Mouse (Mus musculus): ENCODE data around the gene G430095P16Rik. TPM values are rescaled to one million over a fixed set of nuclear protein-coding genes. Genes with fewer than 3 reads are reported as not detected.

Gene G430095P16Rik
- polyA plus RNA-seq, 1 experiment: 19.7 TPM

DNA sequence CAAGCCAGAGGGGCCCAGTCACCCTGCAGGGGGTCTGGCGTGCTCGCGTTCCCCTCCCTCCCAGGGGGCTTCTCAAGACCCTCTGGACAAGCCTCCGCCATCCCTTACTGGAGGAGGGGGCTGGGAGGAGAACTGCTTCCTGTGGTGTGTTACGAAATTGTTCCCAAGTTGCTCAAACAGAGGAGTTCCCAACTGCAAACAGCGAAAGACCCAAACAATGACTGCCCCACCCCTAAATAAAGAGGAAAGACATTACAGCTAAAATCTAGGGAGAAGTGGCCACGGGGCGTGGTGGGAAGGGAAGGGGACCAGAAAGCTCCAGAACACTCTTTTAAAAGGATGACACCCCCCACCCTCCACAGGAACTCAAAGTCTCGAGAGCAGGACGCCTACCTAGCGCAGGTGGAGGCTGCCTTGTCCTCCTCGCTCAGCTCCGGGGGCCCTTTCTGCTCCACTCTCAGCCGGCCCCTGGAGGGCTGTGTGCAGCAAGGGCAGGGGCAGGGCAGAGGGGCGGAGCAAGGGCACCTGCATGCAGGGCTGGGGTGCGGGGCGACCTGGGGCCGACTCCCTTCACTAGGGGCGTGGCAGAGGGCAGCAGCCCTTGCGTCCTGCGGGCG is 15.4 kb upstream of the G430095P16Rik start:
- H3K4me1 ChIP-seq: peaks cover 80% of the 10 kb centered on the region

DNA sequence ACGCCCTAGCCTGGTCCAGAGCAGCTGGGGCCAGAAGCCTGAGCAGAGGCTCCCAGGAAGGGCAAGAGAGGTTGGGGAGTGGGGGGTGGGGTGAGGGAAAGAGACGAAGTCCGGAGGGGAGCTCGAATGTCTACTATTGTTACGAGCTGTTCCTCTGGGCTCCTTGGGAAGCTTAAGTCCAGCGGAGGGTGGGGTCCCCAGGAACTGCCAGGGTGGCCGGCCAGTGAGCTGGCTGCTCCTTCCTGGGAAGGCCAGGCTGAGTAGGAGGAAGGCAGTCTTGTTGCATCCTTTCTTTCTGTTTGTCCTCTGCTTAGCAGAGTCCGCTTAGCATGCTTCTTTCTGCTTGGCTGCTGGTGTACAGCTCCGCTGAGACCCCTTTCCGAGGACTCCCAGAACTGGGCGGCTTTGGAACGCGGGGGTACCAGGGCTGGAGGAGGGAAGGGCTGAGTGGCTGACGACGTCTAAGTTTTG is 14.7 kb upstream of the G430095P16Rik start:
- Histone ChIP-seq H3K4me3 (replicated peaks) (peak overlapping the region; percentile 90), H3K27me3 (replicated peaks) (no peaks in the 10 kb centered on the region), H3K4me1 (peaks cover 79% of the 10 kb centered on the region), H3K36me3 (replicated peaks; ENCODE audit: low read length) (peaks cover 34% of the 10 kb centered on the region), H3K9me3 (no peaks in the 10 kb centered on the region)
- TF ChIP-seq FLI1 (IDR thresholded peaks at IDR 0.05; ENCODE audit: low read length): no peak
- no peak for TF ChIP-seq GATA1 (IDR thresholded peaks at IDR 0.05; ENCODE audit: borderline replicate concordance, low read length)

More for the DNA sequence above, 15.4 kb upstream of the G430095P16Rik start:
- Histone ChIP-seq H3K36me3 (replicated peaks; ENCODE audit: low read length) (peaks cover 39% of the 10 kb centered on the region), H3K27me3 (replicated peaks) (no peaks in the 10 kb centered on the region), H3K9me3 (no peaks in the 10 kb centered on the region), H3K4me3 (replicated peaks) (peak overlapping the region; percentile 90)
- TF ChIP-seq GATA1 (IDR thresholded peaks at IDR 0.05; ENCODE audit: borderline replicate concordance, low read length): no peak
- TF ChIP-seq FLI1 (IDR thresholded peaks at IDR 0.05; ENCODE audit: low read length): no peak

DNA sequence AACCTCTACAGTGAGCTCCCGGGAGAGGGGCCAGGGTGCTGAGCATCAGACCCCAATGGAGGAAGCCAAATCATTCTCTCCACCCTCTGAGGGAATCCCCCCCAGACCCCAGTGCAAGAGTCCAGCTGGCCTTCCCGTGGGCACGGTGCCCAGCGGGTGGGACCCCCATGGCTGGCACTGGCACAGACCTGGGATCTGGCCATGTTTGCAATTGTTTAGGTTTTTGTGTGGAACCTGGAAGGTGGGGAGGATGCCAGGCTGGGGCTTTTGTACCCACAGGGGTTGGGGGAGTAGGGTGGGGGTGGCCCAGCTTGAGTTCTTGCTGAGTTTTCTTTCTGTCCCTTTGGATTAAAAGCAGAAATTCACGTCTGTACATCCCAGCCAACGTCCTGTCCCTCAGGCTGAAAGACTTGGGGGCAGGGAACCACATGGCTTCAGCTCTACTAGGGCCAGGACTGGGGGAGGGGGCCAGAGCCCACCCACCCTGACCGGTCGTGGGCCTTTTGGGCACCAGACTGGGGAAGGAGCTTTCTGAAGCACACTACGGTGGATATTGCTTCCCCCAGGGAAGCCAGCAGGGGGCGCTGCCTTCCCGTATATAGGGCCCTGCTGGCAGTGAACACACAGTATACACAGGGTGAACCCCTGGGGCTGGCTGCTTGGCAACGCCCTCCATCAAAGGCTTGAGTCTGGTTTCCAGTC is 13.9 kb upstream of the G430095P16Rik start:
- Histone ChIP-seq H3K27me3 (replicated peaks) (no peaks in the 10 kb centered on the region), H3K9me3 (no peaks in the 10 kb centered on the region), H3K36me3 (replicated peaks; ENCODE audit: low read length) (peaks cover 34% of the 10 kb centered on the region), H3K4me1 (peaks cover 79% of the 10 kb centered on the region), H3K4me3 (replicated peaks) (peak overlapping the region; percentile 59)
- TF ChIP-seq FLI1 (IDR thresholded peaks at IDR 0.05; ENCODE audit: low read length) (no peak), GATA1 (IDR thresholded peaks at IDR 0.05; ENCODE audit: borderline replicate concordance, low read length) (no peak)

DNA sequence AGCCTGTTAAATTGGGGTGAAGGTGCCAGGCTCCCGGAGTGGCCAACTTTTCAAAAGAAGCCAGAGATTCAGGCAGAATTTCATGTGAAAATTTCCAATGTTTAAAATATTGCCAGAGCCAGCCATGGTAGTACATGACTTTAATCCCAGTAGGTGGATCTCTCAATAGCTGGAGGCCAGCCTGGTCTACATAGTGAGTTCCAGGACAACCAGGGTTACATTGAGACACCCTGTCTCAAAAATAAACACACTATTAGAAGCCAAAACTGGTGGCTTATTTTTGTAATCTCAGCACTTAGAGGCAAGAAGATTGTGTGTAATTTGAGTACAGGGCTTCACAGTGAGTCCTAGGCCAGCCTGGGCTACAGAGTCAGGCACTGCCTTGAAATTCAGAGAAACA is 12.9 kb upstream of the G430095P16Rik start:
- H3K27me3 ChIP-seq (replicated peaks): peaks cover 4% of the 10 kb centered on the region
- no peaks in the 10 kb centered on the region for H3K9me3 ChIP-seq
- TF ChIP-seq FLI1 (IDR thresholded peaks at IDR 0.05; ENCODE audit: low read length): no peak
- no peak for TF ChIP-seq GATA1 (IDR thresholded peaks at IDR 0.05; ENCODE audit: borderline replicate concordance, low read length)
- H3K36me3 ChIP-seq (replicated peaks; ENCODE audit: low read length): peaks cover 32% of the 10 kb centered on the region
- H3K4me1 ChIP-seq: peaks cover 79% of the 10 kb centered on the region
- H3K4me3 ChIP-seq (replicated peaks): no peak overlapping the region

DNA sequence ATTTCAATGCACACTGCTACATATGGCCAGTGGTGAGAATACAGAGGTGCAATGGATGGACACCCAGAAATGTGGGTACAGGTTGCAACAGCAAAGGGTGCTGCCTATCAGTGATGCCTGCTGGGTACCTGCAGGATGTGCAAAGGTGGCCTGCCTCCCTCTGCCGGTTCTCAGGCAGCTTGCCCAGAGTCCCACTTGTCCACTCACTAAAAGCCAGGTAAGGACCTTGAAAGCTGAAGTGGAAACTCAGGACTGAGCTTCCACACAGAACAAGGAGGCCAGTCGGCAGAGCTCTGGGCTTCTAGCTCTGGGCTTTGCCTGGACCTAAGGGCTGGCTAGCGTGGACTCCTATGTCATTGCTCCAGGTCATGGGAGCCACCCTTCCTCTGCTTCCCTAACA is 11.5 kb upstream of the G430095P16Rik start:
- no peaks in the 10 kb centered on the region for H3K9me3 ChIP-seq
- peaks cover 32% of the 10 kb centered on the region for H3K36me3 ChIP-seq (replicated peaks; ENCODE audit: low read length)
- TF ChIP-seq GATA1 (IDR thresholded peaks at IDR 0.05; ENCODE audit: borderline replicate concordance, low read length) (no peak), FLI1 (IDR thresholded peaks at IDR 0.05; ENCODE audit: low read length) (no peak)
- H3K27me3 ChIP-seq (replicated peaks): peaks cover 4% of the 10 kb centered on the region
- peak overlapping the region; percentile 11 for H3K4me3 ChIP-seq (replicated peaks)
- H3K4me1 ChIP-seq: peaks cover 71% of the 10 kb centered on the region

DNA sequence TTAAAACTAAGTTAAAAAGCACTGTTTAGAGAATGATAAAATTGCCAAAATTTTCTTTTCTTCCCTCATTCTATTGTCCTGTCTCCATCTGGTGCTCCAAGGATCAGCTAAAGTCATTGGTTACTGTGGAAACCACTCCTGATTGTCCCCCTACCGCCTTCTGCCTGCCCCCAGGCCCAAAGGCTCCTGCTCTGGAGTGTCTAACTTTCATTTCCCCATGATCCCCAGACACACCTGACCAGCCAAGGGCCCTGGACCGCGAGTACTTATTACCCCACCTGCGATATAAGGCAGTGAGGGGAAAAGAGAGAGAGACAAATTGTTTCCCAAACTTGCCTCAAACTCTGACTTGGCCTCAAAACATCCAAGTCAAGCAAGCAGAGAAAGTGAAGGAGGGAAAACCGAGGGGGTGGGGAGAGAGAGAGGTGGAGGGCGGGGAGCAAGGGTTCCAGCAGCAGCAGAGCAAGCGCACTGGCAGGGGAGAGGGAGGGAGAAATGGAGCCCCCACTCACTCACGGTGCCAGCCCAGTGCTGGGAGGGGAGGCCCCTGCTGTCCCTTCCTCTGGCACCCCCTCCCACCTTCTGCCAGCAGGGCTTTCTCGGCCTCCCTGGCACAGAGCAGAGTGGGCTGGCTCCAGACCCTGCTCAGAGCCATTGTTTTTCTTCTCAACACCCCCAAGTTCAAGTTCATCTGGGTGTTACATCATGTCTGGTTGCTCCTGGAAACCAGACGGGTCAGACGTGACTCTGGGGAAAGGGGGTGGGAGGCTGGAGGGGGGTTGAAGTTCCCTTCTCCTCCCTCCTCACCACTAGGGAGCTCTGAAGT is 10.7 kb upstream of the G430095P16Rik start:
- Histone ChIP-seq H3K4me1 (peaks cover 62% of the 10 kb centered on the region), H3K4me3 (replicated peaks) (peak overlapping the region; percentile 71), H3K27me3 (replicated peaks) (peaks cover 7% of the 10 kb centered on the region), H3K9me3 (no peaks in the 10 kb centered on the region), H3K36me3 (replicated peaks; ENCODE audit: low read length) (peaks cover 39% of the 10 kb centered on the region)
- TF ChIP-seq FLI1 (IDR thresholded peaks at IDR 0.05; ENCODE audit: low read length): no peak
- TF ChIP-seq GATA1 (IDR thresholded peaks at IDR 0.05; ENCODE audit: borderline replicate concordance, low read length): no peak

DNA sequence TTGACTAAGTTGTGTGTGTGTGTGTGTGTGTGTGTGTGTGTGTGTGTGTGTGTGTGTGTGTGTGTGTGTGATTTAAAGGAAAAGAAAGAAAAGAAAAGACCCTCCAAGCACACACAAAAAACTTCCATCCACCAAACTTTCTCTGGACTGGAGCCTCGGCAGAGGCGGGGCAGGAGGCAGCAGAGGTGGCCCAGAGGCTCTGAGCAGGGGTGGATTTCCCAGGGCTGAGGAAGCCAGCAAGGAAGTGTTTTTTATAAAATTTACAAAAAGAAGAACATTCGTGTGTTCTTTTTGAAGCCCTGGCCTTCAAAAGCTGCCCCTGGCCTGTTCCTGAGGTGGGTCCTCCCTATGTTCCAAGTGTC is 10.1 kb upstream of the G430095P16Rik start:
- Histone ChIP-seq H3K36me3 (replicated peaks; ENCODE audit: low read length) (peaks cover 45% of the 10 kb centered on the region), H3K27me3 (replicated peaks) (peaks cover 9% of the 10 kb centered on the region), H3K4me3 (replicated peaks) (no peak overlapping the region), H3K4me1 (peaks cover 56% of the 10 kb centered on the region), H3K9me3 (no peaks in the 10 kb centered on the region)
- TF ChIP-seq GATA1 (IDR thresholded peaks at IDR 0.05; ENCODE audit: borderline replicate concordance, low read length) (no peak), FLI1 (IDR thresholded peaks at IDR 0.05; ENCODE audit: low read length) (no peak)

DNA sequence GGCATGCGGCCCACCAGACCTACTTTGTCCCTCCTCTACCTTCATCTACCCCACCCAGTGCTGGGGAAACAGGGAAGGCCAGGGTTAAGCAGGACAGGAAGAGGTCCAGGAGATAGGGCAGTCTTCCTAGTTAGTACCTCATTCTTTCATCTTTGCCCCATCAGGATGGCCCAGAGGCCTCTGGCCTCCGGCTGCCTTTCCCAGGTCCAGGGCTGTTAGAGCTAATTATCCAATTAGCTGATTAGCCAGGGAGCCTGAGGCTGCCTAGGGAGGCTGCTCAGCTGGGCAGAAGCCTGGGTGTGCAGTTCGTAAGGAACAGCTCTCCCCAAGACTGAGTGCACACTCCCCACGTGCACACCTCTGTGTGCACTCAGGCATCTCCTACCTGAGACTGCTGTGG is 9.4 kb upstream of the G430095P16Rik start:
- peaks cover 9% of the 10 kb centered on the region for H3K27me3 ChIP-seq (replicated peaks)
- no peak for TF ChIP-seq GATA1 (IDR thresholded peaks at IDR 0.05; ENCODE audit: borderline replicate concordance, low read length)
- no peak for TF ChIP-seq FLI1 (IDR thresholded peaks at IDR 0.05; ENCODE audit: low read length)
- H3K4me3 ChIP-seq (replicated peaks): peak overlapping the region; percentile 1
- no peaks in the 10 kb centered on the region for H3K9me3 ChIP-seq
- peaks cover 50% of the 10 kb centered on the region for H3K4me1 ChIP-seq
- peaks cover 49% of the 10 kb centered on the region for H3K36me3 ChIP-seq (replicated peaks; ENCODE audit: low read length)

DNA sequence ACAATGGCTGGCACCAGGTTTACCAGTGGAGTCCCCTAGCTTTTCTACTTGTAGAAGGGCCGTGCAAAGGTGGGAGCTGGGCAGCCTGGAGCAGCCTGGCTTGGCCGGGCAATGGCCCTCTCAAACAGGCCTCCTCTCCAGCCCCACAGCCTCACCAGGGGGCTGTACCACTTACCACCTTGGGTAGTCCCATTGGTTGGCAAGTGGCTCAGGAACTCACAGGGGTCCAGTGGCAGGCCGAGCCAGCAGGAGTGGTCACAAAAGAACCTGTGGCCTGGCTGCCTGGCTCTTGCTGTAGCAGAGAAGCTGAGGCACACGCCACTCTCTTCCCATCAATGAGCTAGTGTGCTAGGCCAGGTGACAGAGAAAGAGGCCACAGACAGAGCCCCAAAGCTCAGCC is 8.6 kb upstream of the G430095P16Rik start:
- Histone ChIP-seq H3K36me3 (replicated peaks; ENCODE audit: low read length) (peaks cover 57% of the 10 kb centered on the region), H3K4me1 (peaks cover 51% of the 10 kb centered on the region), H3K9me3 (no peaks in the 10 kb centered on the region), H3K27me3 (replicated peaks) (peaks cover 11% of the 10 kb centered on the region), H3K4me3 (replicated peaks) (no peak overlapping the region)
- TF ChIP-seq GATA1 (IDR thresholded peaks at IDR 0.05; ENCODE audit: borderline replicate concordance, low read length) (no peak), FLI1 (IDR thresholded peaks at IDR 0.05; ENCODE audit: low read length) (no peak)
